Mouse (Mus musculus) stomach, postnatal 0 days (tissue): ENCODE measurements around the gene 4930435E12Rik. TPM values are rescaled to one million over a fixed set of nuclear protein-coding genes. Genes with fewer than 3 reads are reported as not detected.

Experiments used
- ATAC-seq: fragments of 200-750 bp; cut with Nextera tagmentation; 2 replicates; pipeline ENCODE4 v1.8.0; 2017; ENCODE audit not compliant: low FRiP score, low TSS enrichment
- DNase-seq: peaks from one replicate; pipeline ENCODE4 v3.0.0-alpha.2; 2016; ENCODE audit warnings: low spot score
- H3K27ac ChIP-seq: fragments of 300-500 bp; sonication (generic); replicated peaks from 2 replicates; pipeline ENCODE4 v1.5.1; 2014; ENCODE audit warnings: mild to moderate bottlenecking, control low read depth
- H3K27me3 ChIP-seq: fragments of 300-500 bp; sonication (generic); 2 replicates; pipeline ENCODE4 v1.6.1; 2014; ENCODE audit warnings: low read length; ENCODE audit not compliant: control insufficient read depth, insufficient read depth
- H3K36me3 ChIP-seq: fragments of 300-500 bp; sonication (generic); 2 replicates; pipeline ENCODE4 v1.6.1; 2014; ENCODE audit warnings: low read length, mixed read lengths; ENCODE audit not compliant: control insufficient read depth, insufficient read depth
- H3K4me1 ChIP-seq: fragments of 300-500 bp; sonication (generic); replicated peaks from 2 replicates; pipeline ENCODE4 v1.6.1; 2014; ENCODE audit warnings: antibody characterized with exemption; ENCODE audit not compliant: control insufficient read depth, insufficient read depth
- H3K4me2 ChIP-seq: fragments of 300-500 bp; sonication (generic); replicated peaks from 2 replicates; pipeline ENCODE4 v1.6.1; 2014; ENCODE audit warnings: low read depth, mild to moderate bottlenecking, control low read depth, moderate library complexity
- H3K4me3 ChIP-seq: fragments of 300-500 bp; sonication (generic); 2 replicates; pipeline ENCODE4 v1.5.1; 2014; ENCODE audit warnings: low read depth, low read length, control low read depth
- H3K9ac ChIP-seq: fragments of 300-500 bp; sonication (generic); 2 replicates; pipeline ENCODE4 v1.6.1; 2014; ENCODE audit warnings: mild to moderate bottlenecking, low read length, control low read depth, mixed read lengths
- H3K9me3 ChIP-seq: fragments of 300-500 bp; sonication (generic); 2 replicates; pipeline ENCODE4 v1.6.1; 2016; ENCODE audit warnings: low read length; ENCODE audit not compliant: control insufficient read depth
- CTCF ChIP-seq: IDR thresholded peaks from 2 replicates; pipeline ENCODE4 v1.5.1; 2016; ENCODE audit warnings: antibody characterized with exemption, low read depth, mild to moderate bottlenecking, moderate library complexity
- EP300 ChIP-seq: optimal IDR thresholded peaks from 2 replicates; pipeline ENCODE3; 2016; ENCODE audit warnings: antibody characterized with exemption
- WGBS: fragments of 180-500 bp; shearing (Covaris S2); extraction: QIAGEN DNeasy Blood & Tissue Kit; methylation state at CpG from one replicate; pipeline ENCODE4 v1.1.7; 2014; 5-methylcytosine and 5-hydroxymethylcytosine counted together
- polyA plus RNA-seq: library from polyadenylated mRNA; unstranded; fragments of >200 nt; fragmentation: Nextera tagmentation; extraction: Ambion mirVana; gene quantifications from 2 replicates; pipeline ENCODE4 v1.2.1, GENCODE M21; 2015

The 4930435E12Rik gene
- polyA plus RNA-seq, 1 experiment from 2014 or later = not detected

GRCm38 (mm10) chr16:38767761-38768160, 60.8 kb downstream of the 4930435E12Rik start:
- Histone ChIP-seq H3K9me3 (no peaks in the 10 kb centered on the region), H3K4me1 (no peaks in the 10 kb centered on the region), H3K4me2 (no peak overlapping the region), H3K9ac (no peak overlapping the region), H3K4me3 (no peak overlapping the region), H3K36me3 (no peaks in the 10 kb centered on the region), H3K27me3 (no peaks in the 10 kb centered on the region), H3K27ac (no peak overlapping the region)
- TF ChIP-seq CTCF (no peak), EP300 (no peak)
- DNase-seq = no peak
- no peak for ATAC-seq
- 78% methylated on average over 8 of the region's 8 CpGs for WGBS

DNA sequence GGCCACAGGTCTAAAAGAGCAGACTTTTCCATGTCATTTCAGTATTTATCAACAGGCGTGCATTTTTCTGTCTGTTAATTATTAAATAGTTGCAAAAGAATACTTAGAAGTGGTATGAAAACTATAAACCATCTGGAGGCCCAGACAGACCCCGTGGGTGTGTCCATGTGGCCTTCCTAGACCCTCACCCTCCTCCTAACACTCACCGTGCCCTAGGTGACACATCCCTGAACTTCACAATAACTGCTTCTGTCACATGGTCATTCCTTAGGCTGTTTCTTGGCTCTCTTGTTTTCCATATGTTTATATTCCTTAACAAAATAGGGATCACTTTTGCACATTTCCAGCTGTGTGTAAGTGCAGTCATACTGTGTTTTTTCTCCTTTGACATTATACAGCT, 61.9 kb downstream of the 4930435E12Rik start:
- Histone ChIP-seq H3K9ac (no peak overlapping the region), H3K27ac (no peak overlapping the region), H3K36me3 (no peaks in the 10 kb centered on the region), H3K27me3 (no peaks in the 10 kb centered on the region), H3K4me3 (no peak overlapping the region), H3K4me1 (no peaks in the 10 kb centered on the region), H3K9me3 (no peaks in the 10 kb centered on the region), H3K4me2 (no peak overlapping the region)
- ATAC-seq = no peak
- no peak for DNase-seq
- WGBS = 53% methylated on average over 3 of the region's 3 CpGs
- no peak for TF ChIP-seq EP300

DNA sequence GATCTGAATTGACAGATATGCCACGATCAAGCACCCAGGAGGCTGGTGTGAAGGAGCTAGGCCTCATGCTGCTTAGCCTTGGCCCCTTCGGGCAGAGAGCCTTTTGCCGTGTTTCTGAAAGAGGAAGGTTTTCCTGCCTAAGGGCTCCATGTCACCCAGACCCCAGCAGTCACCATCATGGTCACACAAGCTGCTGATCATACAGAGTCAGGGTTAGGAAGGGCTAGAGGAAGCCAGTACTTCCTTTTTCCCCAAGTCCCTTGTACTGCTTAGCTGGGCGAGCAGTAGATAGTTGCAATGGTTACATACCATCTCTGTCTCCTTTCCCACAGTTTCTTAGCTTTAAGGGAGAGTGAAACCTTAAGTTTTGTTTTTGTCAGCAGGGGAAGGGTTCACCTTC, 65.0 kb downstream of the 4930435E12Rik start:
- H3K9me3 ChIP-seq = no peaks in the 10 kb centered on the region
- no peak for TF ChIP-seq CTCF
- TF ChIP-seq EP300 = no peak
- ATAC-seq (no peak), DNase-seq (no peak)
- no peak overlapping the region for H3K4me3 ChIP-seq
- 71% methylated on average over 4 of the region's 4 CpGs for WGBS
- H3K27me3 ChIP-seq = no peaks in the 10 kb centered on the region
- H3K4me1 ChIP-seq = no peaks in the 10 kb centered on the region
- no peak overlapping the region for H3K9ac ChIP-seq
- H3K36me3 ChIP-seq = peaks cover 5% of the 10 kb centered on the region; the same call in 1 of the 2 replicates
- H3K27ac ChIP-seq = no peak overlapping the region
- H3K4me2 ChIP-seq = no peak overlapping the region

DNA sequence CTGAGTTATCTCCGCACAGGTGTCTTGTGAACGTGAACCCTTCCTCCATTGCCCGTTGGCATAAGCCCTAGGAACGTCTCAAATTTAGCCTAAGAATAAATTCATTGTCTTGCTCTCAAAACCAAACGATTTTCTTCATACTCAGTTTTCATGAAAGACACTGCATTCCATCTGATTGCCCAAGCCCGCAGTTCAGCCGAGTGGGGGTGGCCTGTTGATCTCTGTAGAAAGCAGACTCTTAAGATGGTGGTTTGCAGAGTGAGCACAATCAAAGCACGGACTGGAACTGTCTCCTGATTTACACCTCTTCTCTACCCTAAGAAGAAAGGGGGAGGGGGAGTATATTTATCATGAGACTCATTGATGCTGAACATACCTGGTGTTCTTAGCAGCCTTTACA, 66.1 kb downstream of the 4930435E12Rik start:
- ATAC-seq (no peak), DNase-seq (no peak)
- H3K4me2 ChIP-seq = no peak overlapping the region
- no peak overlapping the region for H3K4me3 ChIP-seq
- H3K36me3 ChIP-seq = peaks cover 7% of the 10 kb centered on the region; the same call in 1 of the 2 replicates
- no peaks in the 10 kb centered on the region for H3K4me1 ChIP-seq
- H3K27ac ChIP-seq = no peak overlapping the region
- H3K9me3 ChIP-seq = no peaks in the 10 kb centered on the region
- no peak overlapping the region for H3K9ac ChIP-seq
- 90% methylated on average over 8 of the region's 8 CpGs for WGBS
- no peaks in the 10 kb centered on the region for H3K27me3 ChIP-seq
- TF ChIP-seq EP300 (no peak), CTCF (no peak)

Other genes with a start within 250 kb of the 4930435E12Rik start
- gene Arhgap31, start 115.5 kb downstream of the 4930435E12Rik start, polyA plus RNA-seq = 3.1 and 3.4 TPM in 2 replicates
- 9.1 and 9.3 TPM in 2 replicates for gene B4galt4, start 86.5 kb downstream of the 4930435E12Rik start, polyA plus RNA-seq
- gene Upk1b, start 28.4 kb downstream of the 4930435E12Rik start, polyA plus RNA-seq = 34.4 and 40.2 TPM in 2 replicates
- gene Igsf11, start 63.9 kb upstream of the 4930435E12Rik start, polyA plus RNA-seq = 0.56 and 0.63 TPM in 2 replicates